Mouse (Mus musculus): Measurements from ENCODE around the gene Meis1.

Meis1 gene

DNA sequence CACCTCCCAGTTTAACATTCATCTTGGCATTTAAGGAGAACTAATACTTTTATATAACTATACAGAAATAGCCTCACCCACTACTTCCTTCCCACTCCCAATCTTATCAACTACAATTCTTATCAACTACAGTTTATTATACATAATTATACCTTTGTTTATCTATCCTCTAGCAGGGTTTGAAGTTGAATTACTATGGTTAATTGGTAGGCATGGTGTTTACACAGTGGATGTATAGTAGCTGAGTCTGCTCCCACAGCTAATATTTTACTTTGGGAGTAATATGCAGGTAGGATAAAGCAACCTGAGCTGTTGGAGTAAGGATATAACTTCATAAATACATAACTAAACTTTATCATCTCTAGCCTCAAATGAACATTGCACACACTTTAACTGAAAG lies 188.7 kb downstream of the Meis1 start:
- no peak for DNase-seq (ENCODE audit: low spot score)

Measured in urinary bladder, postnatal 25 days (tissue).